Mouse (Mus musculus) liver, embryonic 15.5 days (tissue): ENCODE results near the gene Nol9. TPM values are rescaled to one million over a fixed set of nuclear protein-coding genes. Genes with fewer than 3 reads are reported as not detected.
"Not testable (repeated sequence)": the region's sequence is repeated elsewhere in the genome, so short reads cannot be mapped to it uniquely, and the experiment has no call there.

Experiments used
- ATAC-seq: fragments of 200-750 bp; cut with Nextera tagmentation; 2 replicates; pipeline ENCODE4 v1.8.0; 2017; ENCODE audit warnings: moderate number of reproducible peaks, mild to moderate bottlenecking, moderate library complexity; ENCODE audit not compliant: insufficient read depth
- H3K27ac ChIP-seq: fragments of 300-500 bp; sonication (generic); replicated peaks from 2 replicates; pipeline ENCODE4 v1.5.1; 2015; ENCODE audit warnings: mild to moderate bottlenecking, inconsistent platforms
- H3K27me3 ChIP-seq: fragments of 300-500 bp; sonication (generic); 2 replicates; pipeline ENCODE4 v1.6.1; 2015; ENCODE audit warnings: mild to moderate bottlenecking, inconsistent platforms
- H3K36me3 ChIP-seq: fragments of 300-500 bp; sonication (generic); replicated peaks from 2 replicates; pipeline ENCODE4 v1.6.1; 2015; ENCODE audit warnings: moderate library complexity, mild to moderate bottlenecking, inconsistent platforms
- H3K4me1 ChIP-seq: fragments of 300-500 bp; sonication (generic); replicated peaks from 2 replicates; pipeline ENCODE4 v1.6.1; 2015; ENCODE audit warnings: inconsistent platforms
- H3K4me2 ChIP-seq: fragments of 300-500 bp; sonication (generic); 2 replicates; pipeline ENCODE4 v1.6.1; 2015; ENCODE audit warnings: moderate library complexity, mild to moderate bottlenecking, inconsistent platforms
- H3K4me3 ChIP-seq: fragments of 300-500 bp; sonication (generic); replicated peaks from 2 replicates; pipeline ENCODE4 v1.5.1; 2015; ENCODE audit warnings: mild to moderate bottlenecking, inconsistent platforms
- H3K9ac ChIP-seq: fragments of 300-500 bp; sonication (generic); 2 replicates; pipeline ENCODE4 v1.6.1; 2015; ENCODE audit warnings: moderate library complexity, mild to moderate bottlenecking, inconsistent platforms
- H3K9me3 ChIP-seq: fragments of 300-500 bp; sonication (generic); replicated peaks from 2 replicates; pipeline ENCODE4 v1.6.1; 2016; ENCODE audit warnings: inconsistent platforms
- WGBS: fragments of 180-500 bp; shearing (Covaris S2); methylation state at CpG from one replicate; pipeline ENCODE4 v1.1.7; 2015; ENCODE audit warnings: mixed read lengths; ENCODE audit not compliant: insufficient replicate concordance; 5-methylcytosine and 5-hydroxymethylcytosine counted together
- polyA plus RNA-seq: library from polyadenylated mRNA; unstranded; fragments of >200 nt; fragmentation: Nextera tagmentation; extraction: Ambion mirVana; gene quantifications from 2 replicates; pipeline ENCODE4 v1.2.1, GENCODE M21; 2015

Nol9 gene
- polyA plus RNA-seq, 1 experiment from 2014 or later = 13.7 TPM

DNA sequence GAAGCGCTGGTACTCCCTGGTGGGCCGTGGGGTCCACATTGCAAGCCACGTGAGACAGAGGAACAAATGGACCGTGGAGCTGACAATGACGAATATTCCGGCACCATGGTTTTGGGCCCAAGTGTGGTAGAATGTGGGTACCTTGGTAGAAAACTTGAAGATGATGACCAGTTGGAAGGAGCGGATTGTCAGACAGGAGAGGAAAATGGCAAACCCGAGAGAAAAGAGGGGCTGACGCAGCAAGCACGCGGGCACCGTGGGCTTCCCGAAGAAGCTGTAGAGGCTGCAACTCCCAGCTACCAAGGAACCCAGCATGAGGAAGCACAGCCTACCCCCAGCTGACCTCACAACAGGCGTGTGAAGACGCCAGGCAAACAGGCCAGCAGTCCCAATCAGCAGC is 10.7 kb upstream of the Nol9 start:
- Histone ChIP-seq H3K27ac (no peak overlapping the region), H3K9me3 (no peaks in the 10 kb centered on the region), H3K4me3 (peak overlapping the region; percentile 84; the same call in 1 of the 2 replicates), H3K4me1 (peaks cover 50% of the 10 kb centered on the region), H3K27me3 (no peaks in the 10 kb centered on the region; the same call in 1 of the 2 replicates), H3K4me2 (peak overlapping the region; percentile 92), H3K9ac (0 out of 2 replicates have a peak overlapping the region, but pooled peaks have one; percentile 84), H3K36me3 (0 out of 2 replicates have a peak, but pooled peaks cover 7% of the 10 kb centered on the region)
- 65% methylated on average over 15 of the region's 15 CpGs for WGBS
- no peak for ATAC-seq

DNA sequence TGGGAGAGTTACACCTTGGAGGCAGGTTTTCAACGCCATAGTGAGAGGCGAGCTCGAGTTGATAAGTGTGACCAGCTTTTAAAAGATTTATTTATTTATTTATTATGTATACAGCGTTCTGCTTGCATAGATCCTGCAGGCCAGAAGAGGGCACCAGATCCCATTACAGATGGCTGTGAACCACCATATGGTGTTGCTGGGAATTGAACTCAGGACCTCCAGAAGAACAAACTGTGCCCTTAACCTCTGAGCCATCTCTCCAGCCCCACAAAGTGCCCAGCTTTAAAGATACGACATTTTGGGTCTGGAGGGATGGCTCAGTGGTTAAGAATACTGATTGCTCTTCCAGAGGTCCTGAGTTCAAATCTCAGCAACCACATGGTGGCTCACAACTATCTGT is 10.0 kb upstream of the Nol9 start:
- no peak overlapping the region for H3K27ac ChIP-seq
- H3K27me3 ChIP-seq = peaks cover 4% of the 10 kb centered on the region; the same call in 1 of the 2 replicates
- no peak overlapping the region for H3K4me3 ChIP-seq
- H3K4me2 ChIP-seq = no peak overlapping the region
- ATAC-seq = no peak
- no peak overlapping the region for H3K9ac ChIP-seq
- 28% methylated on average over 5 of the region's 5 CpGs for WGBS
- H3K4me1 ChIP-seq = peaks cover 44% of the 10 kb centered on the region
- 0 out of 2 replicates have a peak, but pooled peaks cover 5% of the 10 kb centered on the region for H3K36me3 ChIP-seq
- H3K9me3 ChIP-seq = no peaks in the 10 kb centered on the region

DNA sequence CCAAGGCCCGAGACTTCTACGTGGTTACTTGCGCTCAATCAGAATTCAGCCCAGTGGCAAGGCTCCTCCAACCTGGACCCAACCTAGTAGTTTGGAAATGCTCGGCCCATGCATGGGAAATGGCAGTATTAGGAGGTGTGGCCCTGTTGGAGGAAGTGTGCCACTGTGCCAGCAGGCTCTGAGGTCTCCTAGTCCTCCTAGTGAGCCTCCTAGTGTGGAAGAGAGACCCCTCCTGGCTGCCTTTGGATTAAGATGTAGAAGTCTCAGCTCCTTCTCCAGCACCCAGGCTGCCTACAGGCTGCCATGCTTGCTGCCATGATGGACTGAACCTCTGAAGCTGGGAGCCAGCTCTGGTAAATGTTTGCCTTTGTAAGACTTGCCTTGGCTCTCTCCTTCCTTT is 9.1 kb upstream of the Nol9 start:
- no peaks in the 10 kb centered on the region for H3K9me3 ChIP-seq
- no peak overlapping the region for H3K9ac ChIP-seq
- peaks cover 35% of the 10 kb centered on the region for H3K4me1 ChIP-seq
- H3K36me3 ChIP-seq = 0 out of 2 replicates have a peak, but pooled peaks cover 5% of the 10 kb centered on the region
- H3K27ac ChIP-seq = no peak overlapping the region
- peaks cover 6% of the 10 kb centered on the region; the same call in 1 of the 2 replicates for H3K27me3 ChIP-seq
- 68% methylated on average over 4 of the region's 4 CpGs for WGBS
- no peak for ATAC-seq
- no peak overlapping the region for H3K4me2 ChIP-seq
- no peak overlapping the region for H3K4me3 ChIP-seq

DNA sequence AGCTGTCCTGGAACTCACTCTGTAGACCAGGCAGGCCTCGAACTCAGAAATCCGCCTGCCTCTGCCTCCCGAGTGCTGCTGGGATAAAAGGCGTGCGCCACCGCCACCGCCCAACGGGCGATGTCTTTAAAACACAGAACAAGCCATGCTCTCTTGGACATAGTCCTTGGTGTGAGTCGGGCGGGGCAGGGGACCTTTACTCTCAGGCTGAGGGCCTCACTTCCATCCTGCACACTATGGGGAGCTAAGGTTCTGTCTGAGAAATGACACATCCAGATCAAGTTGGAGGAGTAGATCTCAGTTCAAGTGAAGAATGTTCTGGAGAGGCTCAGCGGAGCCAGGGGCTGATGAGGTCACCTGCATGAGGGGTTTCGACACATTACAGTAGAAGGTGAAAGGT is 6.2 kb upstream of the Nol9 start:
- Histone ChIP-seq H3K27ac (no peak overlapping the region), H3K4me2 (no peak overlapping the region), H3K27me3 (peaks cover 6% of the 10 kb centered on the region; the same call in 1 of the 2 replicates), H3K36me3 (no peaks in the 10 kb centered on the region), H3K4me3 (no peak overlapping the region), H3K9ac (no peak overlapping the region), H3K4me1 (peaks cover 10% of the 10 kb centered on the region), H3K9me3 (no peaks in the 10 kb centered on the region)
- 79% methylated on average over 13 of the region's 13 CpGs for WGBS
- no peak for ATAC-seq

DNA sequence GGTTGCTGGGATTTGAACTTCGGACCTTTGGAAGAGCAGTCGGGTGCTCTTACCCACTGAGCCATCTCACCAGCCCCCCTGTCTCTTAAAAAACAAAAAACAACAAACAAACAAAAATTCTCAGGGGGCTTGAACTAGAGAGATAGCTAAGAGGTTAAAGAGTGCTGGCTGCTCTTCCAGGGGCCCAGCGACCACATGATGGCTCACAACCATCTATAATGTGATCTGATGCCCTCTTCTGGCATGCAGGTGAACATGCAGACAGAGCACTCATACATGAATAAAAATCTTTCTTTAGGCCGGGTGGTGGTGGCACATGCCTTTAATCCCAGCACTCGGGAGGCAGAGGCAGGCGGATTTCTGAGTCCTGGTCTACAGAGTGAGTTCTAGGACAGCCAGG is 2.7 kb upstream of the Nol9 start:
- H3K9me3 ChIP-seq, ATAC-seq, H3K9ac ChIP-seq, H3K4me2 ChIP-seq, H3K36me3 ChIP-seq, H3K27ac ChIP-seq, H3K4me3 ChIP-seq, H3K27me3 ChIP-seq: not testable (repeated sequence)
- 81% methylated on average over 6 of the region's 6 CpGs for WGBS
- H3K4me1 ChIP-seq = peaks cover 30% of the 10 kb centered on the region

DNA sequence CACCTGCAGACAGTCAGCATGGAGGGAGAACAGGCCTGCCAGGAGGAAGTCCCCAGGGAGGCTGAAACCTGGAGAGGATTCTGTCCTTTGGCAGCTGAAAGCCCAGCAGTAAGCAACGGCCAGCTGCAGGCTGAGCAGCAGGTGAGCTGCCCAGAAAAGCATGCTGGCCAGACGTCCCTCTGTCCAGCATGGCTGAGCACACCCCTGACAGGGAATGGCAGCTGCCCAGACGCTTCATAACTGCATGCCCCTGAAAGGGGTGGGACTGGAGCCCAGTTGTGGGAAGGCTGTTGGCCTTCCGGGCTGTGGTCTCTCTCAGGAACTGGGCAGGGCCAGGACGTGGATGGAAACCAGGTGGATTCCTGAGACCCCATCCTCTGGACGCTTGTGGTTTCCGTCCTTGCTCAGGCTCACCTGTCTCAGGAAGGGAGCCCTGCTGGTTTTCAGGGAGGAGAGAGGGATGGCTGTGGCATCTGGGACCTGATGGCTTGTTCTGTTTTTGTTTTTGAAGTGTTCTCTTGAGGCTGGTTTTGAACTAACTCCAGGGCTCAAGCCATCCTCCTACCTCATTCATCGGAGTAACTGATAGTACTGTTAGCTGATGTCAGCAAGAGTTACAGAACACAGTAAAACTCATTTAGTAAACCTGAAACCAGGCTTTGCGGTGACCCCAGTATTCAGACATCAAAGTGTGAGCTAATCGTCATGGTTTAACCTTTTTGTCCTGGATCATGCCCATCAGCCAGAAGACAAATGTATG is 716 bp upstream of the Nol9 start, which contains the start of gene Tas1r1:
Gene Tas1r1, minus strand, starts transcription at position 344 of the 760 bp plus-strand sequence.
- Histone ChIP-seq H3K36me3 (peaks cover 26% of the 10 kb centered on the region), H3K9me3 (no peaks in the 10 kb centered on the region), H3K4me1 (peaks cover 35% of the 10 kb centered on the region), H3K9ac (peak within 1 kb of the TSS; percentile 85), H3K4me2 (peak within 1 kb of the TSS; percentile 97), H3K27me3 (peaks cover 6% of the 10 kb centered on the region; the same call in 1 of the 2 replicates), H3K27ac (peak within 1 kb of the TSS; percentile 61), H3K4me3 (peak within 1 kb of the TSS; percentile 97)
- 34% methylated on average over 10 of the region's 10 CpGs for WGBS
- no peak for ATAC-seq

DNA sequence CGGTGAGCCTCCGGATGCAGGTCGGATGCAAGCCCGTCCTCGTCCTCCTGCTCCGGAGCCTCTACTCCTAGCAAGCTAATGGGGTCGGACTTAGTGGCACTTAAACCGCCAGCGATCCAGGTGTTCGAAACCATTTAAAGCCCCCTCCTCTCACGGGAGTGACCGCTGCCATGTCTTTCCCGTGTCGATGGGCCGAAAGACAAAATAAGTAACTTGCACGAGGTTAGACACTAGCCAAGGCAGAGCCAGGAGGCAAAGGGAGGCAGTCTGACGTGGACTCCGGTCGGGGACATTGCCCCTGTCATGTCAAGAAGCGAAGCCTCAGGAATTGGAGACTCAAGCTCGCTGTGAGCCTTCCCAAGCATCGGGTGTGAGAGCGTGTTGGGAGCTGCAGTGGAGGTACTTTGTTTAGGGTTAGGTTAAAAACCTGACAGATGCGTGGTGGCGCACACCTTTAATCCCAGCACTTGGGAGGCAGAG is 750 bp downstream of the Nol9 start:
- H3K4me1 ChIP-seq = peaks cover 35% of the 10 kb centered on the region
- peaks cover 40% of the 10 kb centered on the region for H3K36me3 ChIP-seq
- peak overlapping the region; percentile 97 for H3K4me2 ChIP-seq
- WGBS = under 1% methylated on average over 25 of the region's 25 CpGs
- peak overlapping the region; percentile 97 for H3K4me3 ChIP-seq
- ATAC-seq = no peak; the same call in 1 of the 2 replicates
- peak overlapping the region; percentile 85 for H3K9ac ChIP-seq
- peak overlapping the region; percentile 61 for H3K27ac ChIP-seq
- no peaks in the 10 kb centered on the region for H3K9me3 ChIP-seq
- no peaks in the 10 kb centered on the region for H3K27me3 ChIP-seq

DNA sequence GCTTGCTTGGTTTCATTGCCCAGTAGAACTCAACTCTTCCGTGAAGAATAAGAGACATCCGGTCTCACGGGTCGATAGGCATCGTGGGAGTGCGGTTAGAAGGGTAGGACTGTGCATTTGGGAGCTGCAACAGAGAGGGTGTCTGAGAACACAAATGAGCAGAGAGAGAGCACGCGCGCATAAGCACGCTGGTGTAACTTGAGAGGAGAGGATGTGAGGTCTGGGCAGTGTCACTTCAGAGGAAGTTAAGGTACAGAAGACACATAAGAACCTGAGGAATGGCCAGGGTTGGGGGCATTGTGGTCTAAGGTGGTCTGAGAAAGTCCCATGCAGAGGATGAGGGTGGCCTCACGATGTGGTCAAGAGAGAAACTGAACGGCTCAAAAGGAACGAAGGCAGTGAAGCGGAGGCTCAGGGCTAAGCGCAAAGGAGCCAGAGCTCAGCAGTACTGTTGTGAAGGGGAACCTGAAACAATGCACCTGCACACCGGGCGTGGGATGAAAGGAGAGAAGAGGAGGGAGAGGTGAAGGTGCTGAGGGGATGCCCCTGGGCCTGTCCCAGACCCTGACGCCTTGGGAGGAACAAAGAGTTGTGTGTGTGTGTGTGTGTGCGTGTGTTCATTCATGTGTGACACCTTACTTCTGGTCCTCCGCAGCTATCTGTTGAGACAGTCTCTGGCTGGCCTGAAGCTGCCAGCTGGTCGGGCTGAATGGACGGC is 3.0 kb downstream of the Nol9 start:
- Histone ChIP-seq H3K4me1 (peaks cover 35% of the 10 kb centered on the region), H3K4me3 (no peak overlapping the region), H3K4me2 (no peak overlapping the region), H3K27me3 (no peaks in the 10 kb centered on the region), H3K9ac (no peak overlapping the region), H3K36me3 (peaks cover 61% of the 10 kb centered on the region), H3K27ac (no peak overlapping the region), H3K9me3 (no peaks in the 10 kb centered on the region)
- WGBS = 88% methylated on average over 22 of the region's 22 CpGs
- ATAC-seq = no peak

DNA sequence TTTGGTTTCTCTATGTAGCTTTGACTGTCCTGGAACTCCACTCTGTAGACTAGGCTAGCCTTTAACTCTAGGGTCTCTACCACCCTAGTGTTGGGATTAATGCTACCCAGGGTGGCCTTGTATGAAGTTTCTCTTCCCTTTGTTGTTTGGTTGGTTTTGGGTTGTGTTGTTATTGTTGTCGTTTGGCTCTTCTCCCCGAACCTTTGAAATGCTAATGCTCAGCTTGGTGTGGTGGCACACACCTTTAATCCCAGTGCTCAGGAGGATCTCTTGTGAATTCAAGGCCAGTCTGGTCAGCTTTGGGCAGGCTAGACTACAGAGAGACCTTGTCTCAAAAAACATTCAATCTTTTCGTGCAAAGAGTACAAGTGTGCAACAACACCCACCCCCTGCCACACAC is 4.0 kb downstream of the Nol9 start:
- Histone ChIP-seq H3K9ac (no peak overlapping the region), H3K4me1 (peaks cover 34% of the 10 kb centered on the region), H3K27me3 (no peaks in the 10 kb centered on the region), H3K27ac (no peak overlapping the region), H3K9me3 (no peaks in the 10 kb centered on the region), H3K4me2 (no peak overlapping the region), H3K4me3 (no peak overlapping the region), H3K36me3 (peaks cover 72% of the 10 kb centered on the region)
- no peak for ATAC-seq
- WGBS = 88% methylated on average over 3 of the region's 3 CpGs

DNA sequence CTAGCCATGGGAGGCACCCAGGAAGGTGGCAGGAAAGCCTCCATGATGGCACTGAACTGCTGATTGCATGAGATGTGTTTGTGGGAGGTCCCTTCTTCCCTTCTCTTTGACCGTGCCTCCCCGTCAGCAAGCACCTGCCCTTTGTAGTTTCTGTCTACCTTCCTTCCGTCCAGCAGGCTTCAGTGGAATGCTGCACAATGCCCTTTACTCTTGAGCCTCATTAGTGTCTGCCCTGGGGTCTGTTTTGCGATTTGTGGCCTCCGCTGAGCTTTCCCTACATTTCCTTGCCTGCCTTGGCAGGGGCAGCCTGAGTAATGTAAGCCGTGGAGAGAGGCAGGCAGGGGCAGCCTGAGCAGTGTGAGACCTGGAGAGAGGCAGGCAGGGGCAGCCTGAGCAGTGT is 5.5 kb downstream of the Nol9 start:
- no peaks in the 10 kb centered on the region for H3K9me3 ChIP-seq
- no peak overlapping the region for H3K4me2 ChIP-seq
- no peak overlapping the region for H3K4me3 ChIP-seq
- no peak overlapping the region for H3K27ac ChIP-seq
- no peak overlapping the region for H3K9ac ChIP-seq
- 77% methylated on average over 6 of the region's 6 CpGs for WGBS
- H3K27me3 ChIP-seq = no peaks in the 10 kb centered on the region
- no peak for ATAC-seq
- peaks cover 86% of the 10 kb centered on the region for H3K36me3 ChIP-seq
- H3K4me1 ChIP-seq = peaks cover 23% of the 10 kb centered on the region
